Mouse (Mus musculus) ES-E14 (cell line): ENCODE data around the gene Gm13889.

Experiments
- CHD2 ChIP-seq: IDR thresholded peaks from 2 replicates; pipeline ENCODE4 v1.6.1; 2014; ENCODE audit warnings: mild to moderate bottlenecking, low read depth, low read length, inconsistent platforms
- HCFC1 ChIP-seq: IDR thresholded peaks from 2 replicates; pipeline ENCODE4 v1.6.1; 2012; ENCODE audit warnings: low read length, inconsistent platforms, borderline replicate concordance; ENCODE audit not compliant: insufficient read depth
- MAFK ChIP-seq: IDR thresholded peaks from 2 replicates; pipeline ENCODE4 v1.6.1; 2014; ENCODE audit warnings: mild to moderate bottlenecking, low read depth, low read length, inconsistent platforms; ENCODE audit not compliant: insufficient read depth

- TF ChIP-seq MAFK: no peak
- TF ChIP-seq HCFC1: no peak
- no peak for TF ChIP-seq CHD2
Observed at GRCm38 (mm10) chr2:93959346-93959745, 2.3 kb upstream of the Gm13889 start.
